Mouse (Mus musculus): ENCODE measurements around the gene Dhrs7b.
"Not testable (repeated sequence)": the region's sequence is repeated elsewhere in the genome, so short reads cannot be mapped to it uniquely, and the experiment has no call there.

Dhrs7b gene

DNA sequence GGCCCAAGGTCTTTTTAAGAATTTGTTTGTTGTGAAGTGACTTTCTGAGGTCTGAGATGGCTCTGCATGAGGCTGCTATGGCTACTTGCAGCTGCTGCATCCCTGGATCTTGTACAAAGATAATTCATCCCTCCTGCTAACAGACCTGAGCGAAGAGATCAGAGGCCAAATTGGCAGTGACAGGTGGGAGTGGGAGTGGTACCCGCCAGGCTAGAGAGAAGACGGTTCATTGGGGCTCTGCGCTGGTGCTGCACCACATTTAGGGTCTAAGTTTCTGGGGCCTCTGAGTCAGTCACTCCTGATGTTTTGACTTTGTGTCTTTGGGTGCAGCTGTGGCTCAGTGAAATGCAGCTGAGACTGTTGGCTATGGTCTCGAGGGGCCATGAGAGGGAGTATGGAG, 13.0 kb downstream of the Dhrs7b start:
- no peak for DNase-seq

DNA sequence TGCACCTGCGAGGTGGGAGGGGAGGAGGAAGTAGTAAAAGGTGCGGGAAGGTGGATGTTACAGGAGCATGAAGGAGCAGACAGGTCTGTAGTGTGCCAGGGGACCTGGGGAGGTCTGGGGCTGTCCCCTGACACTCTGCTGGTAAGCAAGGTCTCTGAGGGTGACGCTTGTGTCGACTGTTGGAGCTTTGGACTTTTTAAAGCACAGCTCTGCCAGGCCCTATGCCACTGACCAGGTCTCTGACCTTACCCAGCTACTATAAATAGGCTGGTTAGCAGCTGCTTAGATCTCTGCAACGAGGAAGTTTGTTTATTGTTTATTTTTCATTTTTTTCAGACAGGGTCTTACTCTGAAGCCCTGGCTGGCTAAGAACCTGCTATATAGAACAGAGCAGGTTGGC, 15.0 kb downstream of the Dhrs7b start:
- no peak for DNase-seq

- DNase-seq: no peak
These were observed 26.2 kb downstream of the Dhrs7b start for GRCm38 (mm10) chr11:60856587-60856986.

DNA sequence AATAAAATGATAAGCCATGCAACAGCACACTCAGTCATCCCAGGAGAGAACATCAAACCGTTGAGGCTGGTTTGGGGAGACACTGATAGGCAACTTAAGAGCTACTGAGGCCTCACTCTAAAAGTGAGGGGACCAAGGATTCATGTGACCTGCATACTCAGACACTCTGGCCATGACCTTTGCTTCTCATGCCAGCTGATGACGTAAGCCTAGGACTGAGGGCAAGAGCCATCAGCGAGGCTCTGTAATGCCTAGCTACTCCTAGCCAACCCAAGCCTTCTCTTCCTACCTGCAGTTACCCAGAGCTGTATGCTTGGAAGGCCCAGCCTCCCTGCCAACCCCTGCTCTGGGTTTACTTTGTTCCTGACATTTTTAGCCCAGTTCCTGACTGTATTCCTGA, 31.6 kb downstream of the Dhrs7b start:
- no peak for DNase-seq

- peak; percentile 45 for DNase-seq
These were observed 32.8 kb downstream of the Dhrs7b start for GRCm38 (mm10) chr11:60863196-60863595.

GRCm38 (mm10) chr11:60864166-60864565, 33.7 kb downstream of the Dhrs7b start:
- DNase-seq: no peak

DNA sequence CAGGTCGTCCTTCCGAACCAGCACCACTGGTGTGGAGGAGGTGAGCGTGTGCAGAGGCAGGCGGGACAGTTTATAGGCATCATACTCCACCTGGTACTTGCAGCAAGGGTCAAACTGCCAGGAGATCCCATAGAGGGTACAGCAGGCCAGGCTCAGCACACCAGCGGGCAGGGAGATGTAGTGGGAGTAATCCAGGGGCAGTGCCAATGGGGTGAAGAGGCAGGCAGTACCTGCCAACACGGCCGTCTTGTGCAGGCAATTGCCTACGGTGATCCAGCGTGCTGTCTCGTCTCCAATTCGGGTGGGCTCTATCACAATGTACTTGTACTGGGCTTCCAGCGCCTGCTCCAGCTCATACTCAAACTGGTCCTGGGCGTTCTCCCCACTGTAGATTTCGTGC, 34.5 kb downstream of the Dhrs7b start:
- DNase-seq: no peak

GRCm38 (mm10) chr11:60866021-60866420, 35.6 kb downstream of the Dhrs7b start:
- DNase-seq: no peak

DNA sequence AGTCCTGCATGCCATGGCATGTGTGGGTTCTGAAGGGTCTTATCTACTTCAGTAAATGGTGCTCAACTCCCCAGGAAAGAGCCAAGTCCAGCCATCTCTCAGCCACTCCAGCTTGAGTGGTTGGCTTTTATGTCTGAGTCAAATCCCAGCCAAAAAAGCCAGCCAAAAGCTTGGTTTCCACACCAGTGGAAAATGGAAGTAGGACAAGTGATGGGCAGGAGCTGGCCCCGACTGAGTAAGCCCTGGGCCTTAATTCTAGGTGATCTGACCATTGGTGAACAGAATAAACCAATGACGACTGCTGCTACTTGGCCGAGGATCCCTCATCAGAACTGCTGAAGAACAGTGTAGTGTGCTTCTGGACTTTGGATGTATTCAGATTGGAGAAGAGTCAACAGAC, 37.0 kb downstream of the Dhrs7b start:
- no peak for DNase-seq

DNA sequence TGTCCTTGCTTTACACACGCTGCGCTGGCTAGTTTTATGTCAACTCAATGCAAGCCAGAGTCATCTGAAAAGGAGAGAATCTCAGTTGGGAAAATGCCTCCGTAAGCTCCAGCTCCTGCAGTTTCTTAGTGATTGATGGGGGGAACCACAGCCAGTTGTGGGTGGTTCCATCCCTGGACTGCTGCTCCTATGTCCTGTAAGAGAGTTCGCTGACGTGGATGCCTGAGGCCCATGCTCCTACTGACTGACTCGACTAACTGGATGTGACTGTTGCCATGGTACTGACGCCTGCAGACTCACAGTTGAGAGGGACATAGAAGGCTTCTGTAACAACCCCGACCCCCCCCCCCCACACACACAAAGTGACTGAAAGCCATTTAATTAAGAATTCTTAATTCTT, 37.5 kb downstream of the Dhrs7b start:
- DNase-seq: no peak

DNA sequence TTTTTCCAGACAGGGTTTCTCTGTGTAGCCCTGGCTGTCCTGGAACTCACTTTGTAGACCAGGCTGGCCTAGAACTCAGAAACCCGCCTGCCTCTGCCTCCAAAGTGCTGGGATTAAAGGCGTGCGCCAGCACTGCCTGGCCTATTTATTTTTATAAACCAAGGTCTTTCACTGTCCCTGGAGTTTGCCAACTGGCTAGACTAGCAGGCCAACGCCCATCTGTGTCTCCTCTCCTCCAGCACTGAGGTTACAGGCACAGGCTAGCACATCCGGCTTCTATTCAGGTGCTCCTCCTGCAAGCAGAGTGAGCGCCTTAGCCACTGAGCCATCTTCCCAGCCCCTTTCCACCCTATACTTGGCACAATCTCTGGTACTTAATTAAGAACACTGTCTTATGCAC, 39.0 kb downstream of the Dhrs7b start:
- DNase-seq: not testable (repeated sequence)

- no peak for DNase-seq
These were observed 41.0 kb downstream of the Dhrs7b start for GRCm38 (mm10) chr11:60871409-60871808.

DNA sequence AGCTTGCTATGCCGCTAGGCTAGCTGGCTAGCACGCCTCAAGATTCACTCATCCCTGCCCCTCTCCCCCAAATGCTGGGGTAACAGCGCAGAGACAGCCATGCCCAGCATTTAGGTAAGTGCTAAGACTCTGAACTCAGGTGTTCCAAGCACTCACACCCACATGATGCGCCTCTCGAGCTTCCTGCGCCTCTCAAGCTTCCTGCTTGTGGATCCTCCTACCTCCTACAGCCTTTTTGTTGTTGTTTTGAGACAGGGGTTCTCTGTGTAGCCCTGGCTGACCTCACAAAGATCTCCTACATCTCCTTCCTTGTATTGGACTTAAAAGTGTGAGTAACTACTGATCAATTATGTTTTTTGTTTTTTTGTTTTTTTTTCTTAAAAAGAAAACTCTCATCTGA, 42.7 kb downstream of the Dhrs7b start:
- no peak for DNase-seq

DNA sequence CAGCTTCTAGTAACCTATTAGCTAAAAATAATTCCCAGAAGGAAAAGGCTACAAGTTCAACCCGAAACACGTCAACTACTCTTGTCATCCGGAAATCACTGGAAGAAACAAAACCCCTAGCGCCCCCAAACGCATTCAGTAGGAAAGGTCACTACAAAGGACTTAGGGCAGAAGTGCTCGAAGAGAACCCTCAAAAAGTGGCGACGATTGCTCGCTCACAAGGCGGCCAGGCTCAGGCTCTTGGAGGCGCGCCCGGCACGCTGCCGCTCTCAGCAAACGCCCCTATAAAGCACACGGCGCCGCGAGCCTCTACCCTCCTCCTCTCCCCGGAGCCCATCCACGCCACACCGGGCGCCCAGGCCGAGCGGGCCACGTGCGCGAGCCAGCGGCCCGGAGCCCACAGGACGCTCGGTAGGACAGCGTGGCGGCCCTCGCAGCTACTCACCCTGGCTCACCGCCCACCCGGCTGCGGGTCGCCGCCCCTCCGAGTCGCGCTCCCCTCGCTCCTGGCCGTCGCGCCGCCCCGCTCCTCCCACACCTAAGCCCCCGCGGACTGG, 47.7 kb downstream of the Dhrs7b start:
- DNase-seq: peak; percentile 67

GRCm38 (mm10) chr11:60878675-60879294, 48.4 kb downstream of the Dhrs7b start, which contains the start of gene Tmem11:
TSS of gene Tmem11 (minus strand) at chr11:60879272.
- peak; percentile 92 for DNase-seq

GRCm38 (mm10) chr11:60879423-60879822, 49.0 kb downstream of the Dhrs7b start:
- DNase-seq: peak; percentile 66

DNA sequence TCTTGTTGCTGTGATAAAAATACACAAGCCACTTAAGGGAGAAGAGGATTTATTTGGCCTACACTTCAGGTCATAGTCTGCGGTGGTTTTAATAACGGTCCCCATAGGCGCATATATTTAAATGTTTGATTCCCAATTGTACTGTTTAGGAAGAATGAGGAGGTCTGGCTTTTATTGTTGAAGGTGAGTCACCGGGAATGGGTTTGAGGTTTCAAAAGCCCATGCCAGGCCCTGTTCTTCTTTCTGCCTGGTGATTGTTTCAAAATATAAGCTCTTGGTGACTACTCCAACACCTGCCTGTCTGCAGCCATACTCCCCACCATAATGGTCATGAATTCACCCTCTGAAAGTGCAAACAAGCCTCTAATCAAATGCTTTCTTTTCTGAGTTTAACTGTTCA, 50.1 kb downstream of the Dhrs7b start:
- DNase-seq: no peak

GRCm38 (mm10) chr11:60882386-60882785, 52.0 kb downstream of the Dhrs7b start:
- no peak for DNase-seq

GRCm38 (mm10) chr11:60886986-60887385, 56.6 kb downstream of the Dhrs7b start:
- DNase-seq: not testable (repeated sequence)

GRCm38 (mm10) chr11:60889861-60890260, 59.4 kb downstream of the Dhrs7b start:
- no peak for DNase-seq

DNA sequence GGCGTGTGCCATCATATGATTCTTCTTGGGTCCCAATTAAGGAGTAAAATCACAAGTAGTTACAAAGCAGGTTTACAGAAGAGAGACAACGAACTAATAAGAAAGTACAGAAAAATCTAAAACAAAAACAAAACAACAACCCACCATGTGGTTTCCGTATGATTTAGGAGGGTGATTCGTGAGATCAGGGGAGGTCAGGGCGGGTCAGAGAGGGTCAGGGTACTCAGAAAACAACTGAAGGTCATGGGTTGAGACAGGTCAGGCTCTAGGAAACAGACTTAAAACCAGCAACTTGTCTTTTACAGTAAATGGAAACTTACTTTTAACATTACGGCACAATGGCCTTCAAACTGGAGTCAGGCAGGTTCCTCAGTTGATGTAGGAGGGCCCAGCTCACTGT, 59.9 kb downstream of the Dhrs7b start:
- no peak for DNase-seq

- no peak for DNase-seq
These were observed 60.3 kb downstream of the Dhrs7b start for GRCm38 (mm10) chr11:60890744-60891143.

- no peak for DNase-seq
These were observed 65.5 kb downstream of the Dhrs7b start for GRCm38 (mm10) chr11:60895915-60896314.

DNA sequence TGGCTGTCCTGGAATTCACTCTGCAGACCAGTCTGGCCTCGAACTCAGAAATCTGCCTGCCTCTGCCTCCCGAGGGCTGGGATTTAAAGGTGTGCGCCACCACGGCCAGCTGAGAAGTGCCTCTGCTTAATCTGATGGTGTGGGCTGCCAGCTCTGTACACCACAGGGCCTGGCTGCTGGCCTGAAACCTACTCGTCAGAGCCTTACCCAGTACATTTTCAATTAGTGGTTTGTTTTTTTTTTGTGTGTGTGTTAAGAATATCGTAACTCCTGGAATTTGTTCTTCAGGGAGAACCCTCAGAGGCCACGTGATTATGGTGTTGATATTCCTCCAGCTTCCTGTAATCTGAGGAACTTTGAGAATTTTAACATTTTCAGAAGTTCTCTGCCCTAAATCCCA, 71.6 kb downstream of the Dhrs7b start:
- no peak for DNase-seq

DNA sequence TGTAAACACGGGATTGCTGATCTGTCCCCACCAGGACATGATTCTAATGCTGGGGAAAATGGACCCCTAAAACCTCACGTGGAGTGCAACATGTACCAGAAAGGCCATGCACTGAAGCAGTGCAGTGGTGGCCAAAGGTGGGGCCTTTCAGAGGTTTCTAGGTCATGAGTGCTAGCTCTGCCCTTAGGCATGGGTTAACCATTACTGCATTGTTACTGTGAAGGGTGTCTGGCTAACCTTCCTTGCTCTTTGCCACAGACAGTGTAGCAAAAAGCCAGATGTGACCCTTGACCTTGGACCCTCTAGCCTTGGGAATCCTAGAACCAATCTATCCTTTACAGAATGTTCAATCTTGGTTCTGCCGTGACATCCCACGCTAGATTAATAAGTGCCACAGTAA, 72.1 kb downstream of the Dhrs7b start:
- no peak for DNase-seq

All from cerebellum, adult 9-10 months (tissue).